Mouse (Mus musculus): ENCODE results near the gene Fam151a. TPM values are rescaled to one million over a fixed set of nuclear protein-coding genes. Genes with fewer than 3 reads are reported as not detected.
"Not testable (repeated sequence)": the region's sequence is repeated elsewhere in the genome, so short reads cannot be mapped to it uniquely, and the experiment has no call there.

Gene Fam151a
- total RNA-seq (2021): under 1 TPM; 0.39 to 0.64 TPM

- intact Hi-C loops (cut with DNase I): no loop called here
- no peak for DNase-seq (ENCODE audit: low spot score)
These were observed at the start of gene Fam151a for GRCm38 (mm10) chr4:106733636-106734035. Fam151a (plus strand) TSS chr4:106733889.

- intact Hi-C loops (cut with DNase I): no loop called here
- no peak for DNase-seq (ENCODE audit: low spot score)
These were observed 44.9 kb upstream of the Fam151a start for GRCm38 (mm10) chr4:106688636-106689296.

- DNase-seq (ENCODE audit: low spot score): no peak
- intact Hi-C loops (cut with DNase I): no loop called here
These were observed 39.8 kb upstream of the Fam151a start for GRCm38 (mm10) chr4:106693841-106694430.

- intact Hi-C loops (cut with DNase I): loop anchor here (10.0 kb wide), 1 partner anchor 225 kb away; no protein-coding TSS in a partner anchor
- no peak for DNase-seq (ENCODE audit: low spot score)
These were observed 33.7 kb upstream of the Fam151a start for GRCm38 (mm10) chr4:106699989-106700388.

GRCm38 (mm10) chr4:106700798-106701197 is 32.9 kb upstream of the Fam151a start:
- no peak for DNase-seq (ENCODE audit: low spot score)
- intact Hi-C loops (cut with DNase I): loop anchor here (10.0 kb wide), 1 partner anchor 226 kb away; no protein-coding TSS in a partner anchor

- no peak for DNase-seq (ENCODE audit: low spot score)
- intact Hi-C loops (cut with DNase I): loop anchor here (10.0 kb wide), 1 partner anchor 229 kb away; no protein-coding TSS in a partner anchor
These were observed 29.7 kb upstream of the Fam151a start for GRCm38 (mm10) chr4:106703956-106704355.

GRCm38 (mm10) chr4:106704416-106704815 is 29.3 kb upstream of the Fam151a start:
- intact Hi-C loops (cut with DNase I): loop anchor here (10.0 kb wide), 1 partner anchor 230 kb away; no protein-coding TSS in a partner anchor

GRCm38 (mm10) chr4:106705096-106705665 is 28.5 kb upstream of the Fam151a start:
- intact Hi-C loops (cut with DNase I): loop anchor here (10.0 kb wide), 1 partner anchor 230 kb away; no protein-coding TSS in a partner anchor
- no peak for DNase-seq (ENCODE audit: low spot score)

More at GRCm38 (mm10) chr4:106704416-106704815, 29.3 kb upstream of the Fam151a start:
- DNase-seq (ENCODE audit: low spot score): no peak

GRCm38 (mm10) chr4:106707957-106708356 is 25.7 kb upstream of the Fam151a start:
- DNase-seq (ENCODE audit: low spot score): no peak
- intact Hi-C loops (cut with DNase I): loop anchor here (1.0 to 10.0 kb wide), 3 partner anchors 77 to 233 kb away; no protein-coding TSS in a partner anchor

GRCm38 (mm10) chr4:106708408-106708807 is 25.3 kb upstream of the Fam151a start:
- intact Hi-C loops (cut with DNase I): loop anchor here (1.0 to 10.0 kb wide), 3 partner anchors 77 to 234 kb away; no protein-coding TSS in a partner anchor
- DNase-seq (ENCODE audit: low spot score): peak; percentile 25

GRCm38 (mm10) chr4:106713622-106714021 is 20.1 kb upstream of the Fam151a start:
- no peak for DNase-seq (ENCODE audit: low spot score)
- intact Hi-C loops (cut with DNase I): no loop called here

- no peak for DNase-seq (ENCODE audit: low spot score)
- intact Hi-C loops (cut with DNase I): no loop called here
These were observed 13.1 kb upstream of the Fam151a start for GRCm38 (mm10) chr4:106720631-106721030.

- no peak for DNase-seq (ENCODE audit: low spot score)
- intact Hi-C loops (cut with DNase I): no loop called here
These were observed 2.9 kb upstream of the Fam151a start, which contains the start of gene Mroh7 for GRCm38 (mm10) chr4:106730814-106731213. Mroh7 (minus strand) TSS chr4:106730925.

GRCm38 (mm10) chr4:106736884-106737283 is 3.2 kb downstream of the Fam151a start:
- DNase-seq (ENCODE audit: low spot score); intact Hi-C loops (cut with DNase I): not testable (repeated sequence)

- DNase-seq (ENCODE audit: low spot score): no peak
- intact Hi-C loops (cut with DNase I): no loop called here
These were observed 4.2 kb downstream of the Fam151a start for GRCm38 (mm10) chr4:106737904-106738303.

- DNase-seq (ENCODE audit: low spot score): no peak
- intact Hi-C loops (cut with DNase I): no loop called here
These were observed 12.2 kb downstream of the Fam151a start for GRCm38 (mm10) chr4:106745862-106746261.

- intact Hi-C loops (cut with DNase I): no loop called here
- no peak for DNase-seq (ENCODE audit: low spot score)
These were observed 13.4 kb downstream of the Fam151a start for GRCm38 (mm10) chr4:106747001-106747580.

GRCm38 (mm10) chr4:106749699-106750098 is 16.0 kb downstream of the Fam151a start:
- intact Hi-C loops (cut with DNase I): loop anchor here (2.0 kb wide), 1 partner anchor 415 kb away; no protein-coding TSS in a partner anchor

GRCm38 (mm10) chr4:106751726-106752125 is 18.0 kb downstream of the Fam151a start:
- no peak for DNase-seq (ENCODE audit: low spot score)
- intact Hi-C loops (cut with DNase I): no loop called here

More at GRCm38 (mm10) chr4:106749699-106750098, 16.0 kb downstream of the Fam151a start:
- peak; percentile 46 for DNase-seq (ENCODE audit: low spot score)

GRCm38 (mm10) chr4:106764166-106764565 is 30.5 kb downstream of the Fam151a start:
- intact Hi-C loops (cut with DNase I): no loop called here
- DNase-seq (ENCODE audit: low spot score): no peak

Data from heart, postnatal 25 days (tissue).